Mouse (Mus musculus): ENCODE measurements around the gene Samd15.

GRCm38 (mm10) chr12:87201694-87202093 lies 2.2 kb downstream of the Samd15 start:
- TF ChIP-seq CTCF (IDR thresholded peaks at IDR 0.05; ENCODE audit: insufficient read depth, low read depth, low read length) (no peak), POLR2A (IDR thresholded peaks at IDR 0.05; ENCODE audit: insufficient read depth, low read depth, low read length) (no peak)
